Mouse (Mus musculus): ENCODE measurements around the gene Ahnak. TPM values are rescaled to one million over a fixed set of nuclear protein-coding genes. Genes with fewer than 3 reads are reported as not detected.
"Not testable (repeated sequence)": the region's sequence is repeated elsewhere in the genome, so short reads cannot be mapped to it uniquely, and the experiment has no call there.

Ahnak gene
- total RNA-seq, 2 experiments from 2014 or later, result 20.0 to 30.2 TPM

- ATAC-seq (replicated peaks; ENCODE audit: low FRiP score, poor library complexity, severe bottlenecking), result peak; percentile 81
Measured at GRCm38 (mm10) chr19:9110182-9110869, 121.2 kb downstream of the Ahnak start.

GRCm38 (mm10) chr19:9112043-9112442, 123.0 kb downstream of the Ahnak start:
- ATAC-seq (replicated peaks; ENCODE audit: low FRiP score, poor library complexity, severe bottlenecking), result no peak

- no peak for ATAC-seq (replicated peaks; ENCODE audit: low FRiP score, poor library complexity, severe bottlenecking)
Measured at GRCm38 (mm10) chr19:9116268-9116667, 127.2 kb downstream of the Ahnak start.

DNA sequence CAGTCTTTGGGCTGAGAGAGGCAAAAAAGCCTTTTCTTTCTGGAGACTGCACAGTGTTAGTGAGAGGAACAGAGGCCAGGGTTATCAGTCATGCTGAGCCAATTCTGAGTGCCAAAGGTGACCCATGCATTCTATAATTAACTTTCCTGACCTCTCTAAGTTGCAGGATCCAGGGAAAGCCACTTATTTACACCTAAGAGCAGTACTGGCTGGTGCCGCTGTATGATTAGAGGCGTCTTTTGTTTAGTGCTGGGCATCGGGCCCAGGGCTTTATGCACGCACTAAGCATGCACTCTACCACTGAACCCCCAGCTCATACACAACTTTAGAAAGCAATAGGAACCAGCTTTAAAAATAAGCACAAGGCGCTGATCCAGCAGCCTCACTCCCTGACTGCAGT, 128.2 kb downstream of the Ahnak start:
- no peak for ATAC-seq (replicated peaks; ENCODE audit: low FRiP score, poor library complexity, severe bottlenecking)

- ATAC-seq (replicated peaks; ENCODE audit: low FRiP score, poor library complexity, severe bottlenecking), result no peak
Measured at GRCm38 (mm10) chr19:9119655-9120425, 130.8 kb downstream of the Ahnak start.

- no peak for ATAC-seq (replicated peaks; ENCODE audit: low FRiP score, poor library complexity, severe bottlenecking)
Measured at GRCm38 (mm10) chr19:9122390-9122789, 133.3 kb downstream of the Ahnak start.

DNA sequence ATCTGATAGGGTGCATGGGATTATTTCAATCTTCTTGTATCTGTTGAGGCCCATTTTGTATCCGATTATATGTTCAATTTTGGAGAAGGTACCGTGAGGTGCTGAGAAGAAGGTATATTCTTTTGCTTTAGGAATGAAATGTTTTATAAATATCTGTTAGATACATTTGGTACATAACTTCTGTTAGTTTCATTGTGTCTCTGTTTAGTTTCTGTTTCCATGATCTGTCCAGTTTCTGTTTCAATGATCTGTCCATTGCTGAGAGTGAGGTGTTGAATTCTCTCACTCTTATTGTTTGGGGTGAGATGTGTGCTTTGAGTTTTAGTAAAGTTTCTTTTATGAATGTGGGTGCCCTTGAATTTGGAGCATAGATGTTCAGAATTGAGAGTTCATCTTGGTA, 134.9 kb downstream of the Ahnak start:
- not testable (repeated sequence) for ATAC-seq (replicated peaks; ENCODE audit: low FRiP score, poor library complexity, severe bottlenecking)

Other genes starting within 250 kb of the Ahnak start
- gene 1700092M07Rik, start 248.6 kb upstream of the Ahnak start, total RNA-seq (2015; ENCODE audit: low replicate concordance), result not detected in 2 replicates
- gene 1700092M07Rik, start 248.6 kb upstream of the Ahnak start, total RNA-seq (2017; ENCODE audit: low replicate concordance), result not detected in 2 replicates
- gene Stx5a, start 247.9 kb upstream of the Ahnak start, total RNA-seq (2015; ENCODE audit: low replicate concordance), result 105 and 119 TPM in 2 replicates
- gene Stx5a, start 247.9 kb upstream of the Ahnak start, total RNA-seq (2017; ENCODE audit: low replicate concordance), result 161 and 226 TPM in 2 replicates
- 135 and 146 TPM in 2 replicates for gene Nxf1, start 232.2 kb upstream of the Ahnak start, total RNA-seq (2015; ENCODE audit: low replicate concordance)
- gene Nxf1, start 232.2 kb upstream of the Ahnak start, total RNA-seq (2017; ENCODE audit: low replicate concordance), result 35.0 and 81.7 TPM in 2 replicates
- gene Tmem223, start 218.3 kb upstream of the Ahnak start, total RNA-seq (2015; ENCODE audit: low replicate concordance), result 9.4 and 11.0 TPM in 2 replicates
- gene Tmem223, start 218.3 kb upstream of the Ahnak start, total RNA-seq (2017; ENCODE audit: low replicate concordance), result 3.1 and 6.8 TPM in 2 replicates
- 55.1 and 59.6 TPM in 2 replicates for gene Tmem179b, start 214.8 kb upstream of the Ahnak start, total RNA-seq (2015; ENCODE audit: low replicate concordance)
- 24.3 and 37.4 TPM in 2 replicates for gene Tmem179b, start 214.8 kb upstream of the Ahnak start, total RNA-seq (2017; ENCODE audit: low replicate concordance)
- gene Taf6l, start 202.9 kb upstream of the Ahnak start, total RNA-seq (2015; ENCODE audit: low replicate concordance), result 1.2 and 5.9 TPM in 2 replicates
- 1.0 and 9.5 TPM in 2 replicates for gene Taf6l, start 202.9 kb upstream of the Ahnak start, total RNA-seq (2017; ENCODE audit: low replicate concordance)
- gene Polr2g, start 190.7 kb upstream of the Ahnak start, total RNA-seq (2015; ENCODE audit: low replicate concordance), result 21.5 and 23.0 TPM in 2 replicates
- gene Polr2g, start 190.7 kb upstream of the Ahnak start, total RNA-seq (2017; ENCODE audit: low replicate concordance), result 9.9 and 20.1 TPM in 2 replicates
- gene Zbtb3, start 186.7 kb upstream of the Ahnak start, total RNA-seq (2015; ENCODE audit: low replicate concordance), result 0.42 TPM in 1 of 2 replicates, not detected in the other
- 0.60 TPM in 1 of 2 replicates, not detected in the other for gene Zbtb3, start 186.7 kb upstream of the Ahnak start, total RNA-seq (2017; ENCODE audit: low replicate concordance)
- gene Ttc9c, start 170.0 kb upstream of the Ahnak start, total RNA-seq (2015; ENCODE audit: low replicate concordance), result 10.0 and 13.6 TPM in 2 replicates
- gene Ttc9c, start 170.0 kb upstream of the Ahnak start, total RNA-seq (2017; ENCODE audit: low replicate concordance), result 13.8 and 20.1 TPM in 2 replicates
- 14.4 and 27.4 TPM in 2 replicates for gene Hnrnpul2, start 169.3 kb upstream of the Ahnak start, total RNA-seq (2015; ENCODE audit: low replicate concordance)
- gene Hnrnpul2, start 169.3 kb upstream of the Ahnak start, total RNA-seq (2017; ENCODE audit: low replicate concordance), result 42.6 and 58.0 TPM in 2 replicates
- gene AC129217.1, start 159.5 kb upstream of the Ahnak start, total RNA-seq (2015; ENCODE audit: low replicate concordance), result 4.2 TPM in 1 of 2 replicates, not detected in the other
- gene AC129217.1, start 159.5 kb upstream of the Ahnak start, total RNA-seq (2017; ENCODE audit: low replicate concordance), result 14.8 TPM in 1 of 2 replicates, not detected in the other
- 28.8 and 40.3 TPM in 2 replicates for gene Bscl2, start 151.8 kb upstream of the Ahnak start, total RNA-seq (2015; ENCODE audit: low replicate concordance)
- 12.7 and 16.4 TPM in 2 replicates for gene Bscl2, start 151.8 kb upstream of the Ahnak start, total RNA-seq (2017; ENCODE audit: low replicate concordance)
- gene Gng3, start 150.1 kb upstream of the Ahnak start, total RNA-seq (2015; ENCODE audit: low replicate concordance), result not detected in 2 replicates
- 0.56 TPM in 1 of 2 replicates, not detected in the other for gene Gng3, start 150.1 kb upstream of the Ahnak start, total RNA-seq (2017; ENCODE audit: low replicate concordance)
- gene Lrrn4cl, start 138.5 kb upstream of the Ahnak start, total RNA-seq (2015; ENCODE audit: low replicate concordance), result not detected in 2 replicates
- gene Lrrn4cl, start 138.5 kb upstream of the Ahnak start, total RNA-seq (2017; ENCODE audit: low replicate concordance), result not detected in 2 replicates
- gene Ubxn1, start 117.8 kb upstream of the Ahnak start, total RNA-seq (2015; ENCODE audit: low replicate concordance), result 18.6 and 20.6 TPM in 2 replicates
- gene Ubxn1, start 117.8 kb upstream of the Ahnak start, total RNA-seq (2017; ENCODE audit: low replicate concordance), result 43.0 and 65.7 TPM in 2 replicates
- 1.5 and 8.4 TPM in 2 replicates for gene Uqcc3, start 108.4 kb upstream of the Ahnak start, total RNA-seq (2015; ENCODE audit: low replicate concordance)
- gene Uqcc3, start 108.4 kb upstream of the Ahnak start, total RNA-seq (2017; ENCODE audit: low replicate concordance), result 11.8 and 12.3 TPM in 2 replicates
- 24.2 and 24.4 TPM in 2 replicates for gene Lbhd1, start 105.6 kb upstream of the Ahnak start, total RNA-seq (2015; ENCODE audit: low replicate concordance)
- 6.0 and 23.1 TPM in 2 replicates for gene Lbhd1, start 105.6 kb upstream of the Ahnak start, total RNA-seq (2017; ENCODE audit: low replicate concordance)
- not detected in 2 replicates for gene Gm49403, start 105.4 kb upstream of the Ahnak start, total RNA-seq (2015; ENCODE audit: low replicate concordance)
- gene Gm49403, start 105.4 kb upstream of the Ahnak start, total RNA-seq (2017; ENCODE audit: low replicate concordance), result not detected in 2 replicates
- gene 1810009A15Rik, start 100.4 kb upstream of the Ahnak start, total RNA-seq (2015; ENCODE audit: low replicate concordance), result 14.6 and 21.3 TPM in 2 replicates
- 13.5 and 23.3 TPM in 2 replicates for gene 1810009A15Rik, start 100.4 kb upstream of the Ahnak start, total RNA-seq (2017; ENCODE audit: low replicate concordance)
- gene Gm49416, start 100.4 kb upstream of the Ahnak start, total RNA-seq (2015; ENCODE audit: low replicate concordance), result not detected in 2 replicates
- gene Gm49416, start 100.4 kb upstream of the Ahnak start, total RNA-seq (2017; ENCODE audit: low replicate concordance), result not detected in 2 replicates
- gene Ints5, start 96.3 kb upstream of the Ahnak start, total RNA-seq (2015; ENCODE audit: low replicate concordance), result 2.3 and 7.1 TPM in 2 replicates
- 4.7 and 5.4 TPM in 2 replicates for gene Ints5, start 96.3 kb upstream of the Ahnak start, total RNA-seq (2017; ENCODE audit: low replicate concordance)
- 12.7 and 20.9 TPM in 2 replicates for gene Ganab, start 91.2 kb upstream of the Ahnak start, total RNA-seq (2015; ENCODE audit: low replicate concordance)
- gene Ganab, start 91.2 kb upstream of the Ahnak start, total RNA-seq (2017; ENCODE audit: low replicate concordance), result 19.5 and 20.4 TPM in 2 replicates
- 12.5 and 14.2 TPM in 2 replicates for gene B3gat3, start 68.9 kb upstream of the Ahnak start, total RNA-seq (2015; ENCODE audit: low replicate concordance)
- 11.1 and 12.4 TPM in 2 replicates for gene B3gat3, start 68.9 kb upstream of the Ahnak start, total RNA-seq (2017; ENCODE audit: low replicate concordance)
- 1.2 TPM in 1 of 2 replicates, not detected in the other for gene Rom1, start 59.9 kb upstream of the Ahnak start, total RNA-seq (2015; ENCODE audit: low replicate concordance)
- 1.7 and 3.0 TPM in 2 replicates for gene Rom1, start 59.9 kb upstream of the Ahnak start, total RNA-seq (2017; ENCODE audit: low replicate concordance)
- gene Eml3, start 59.7 kb upstream of the Ahnak start, total RNA-seq (2015; ENCODE audit: low replicate concordance), result 1.7 and 4.8 TPM in 2 replicates
- gene Eml3, start 59.7 kb upstream of the Ahnak start, total RNA-seq (2017; ENCODE audit: low replicate concordance), result 6.3 and 8.3 TPM in 2 replicates
- gene Mta2, start 47.4 kb upstream of the Ahnak start, total RNA-seq (2015; ENCODE audit: low replicate concordance), result 16.9 and 22.8 TPM in 2 replicates
- gene Mta2, start 47.4 kb upstream of the Ahnak start, total RNA-seq (2017; ENCODE audit: low replicate concordance), result 39.5 and 54.4 TPM in 2 replicates
- gene Tut1, start 35.4 kb upstream of the Ahnak start, total RNA-seq (2015; ENCODE audit: low replicate concordance), result 1.0 and 2.7 TPM in 2 replicates
- gene Tut1, start 35.4 kb upstream of the Ahnak start, total RNA-seq (2017; ENCODE audit: low replicate concordance), result 2.3 and 6.8 TPM in 2 replicates
- 181 and 213 TPM in 2 replicates for gene Eef1g, start 22.2 kb upstream of the Ahnak start, total RNA-seq (2015; ENCODE audit: low replicate concordance)
- 105 and 149 TPM in 2 replicates for gene Eef1g, start 22.2 kb upstream of the Ahnak start, total RNA-seq (2017; ENCODE audit: low replicate concordance)
- gene Scgb1a1, start 98.7 kb downstream of the Ahnak start, total RNA-seq (2015; ENCODE audit: low replicate concordance), result not detected in 2 replicates
- gene Scgb1a1, start 98.7 kb downstream of the Ahnak start, total RNA-seq (2017; ENCODE audit: low replicate concordance), result not detected in 2 replicates
- gene Asrgl1, start 146.4 kb downstream of the Ahnak start, total RNA-seq (2015; ENCODE audit: low replicate concordance), result 2.1 and 3.1 TPM in 2 replicates
- 3.9 and 5.1 TPM in 2 replicates for gene Asrgl1, start 146.4 kb downstream of the Ahnak start, total RNA-seq (2017; ENCODE audit: low replicate concordance)

All from erythroblast, adult 5-6 weeks (primary cell).